Mouse (Mus musculus): ENCODE measurements around the gene Cyp2b23.
"Not testable (repeated sequence)": the region's sequence is repeated elsewhere in the genome, so short reads cannot be mapped to it uniquely, and the experiment has no call there.

Cyp2b23 gene

GRCm38 (mm10) chr7:26686337-26686736 lies at the start of gene Cyp2b23:
TSS of gene Cyp2b23 (minus strand) at chr7:26686437.
- DNase-seq (ENCODE audit: low spot score in 2 of 2): no peak

- DNase-seq (ENCODE audit: low spot score in 2 of 2): no peak
These were observed 24.8 kb upstream of the Cyp2b23 start for GRCm38 (mm10) chr7:26711061-26711460.

- no peak for DNase-seq (ENCODE audit: low spot score in 2 of 2)
These were observed 20.8 kb upstream of the Cyp2b23 start for GRCm38 (mm10) chr7:26707061-26707460.

- DNase-seq (ENCODE audit: low spot score in 2 of 2): not testable (repeated sequence)
These were observed 20.0 kb upstream of the Cyp2b23 start for GRCm38 (mm10) chr7:26706191-26706590.

GRCm38 (mm10) chr7:26700151-26700550 lies 13.9 kb upstream of the Cyp2b23 start:
- no peak for DNase-seq (ENCODE audit: low spot score in 2 of 2)

DNA sequence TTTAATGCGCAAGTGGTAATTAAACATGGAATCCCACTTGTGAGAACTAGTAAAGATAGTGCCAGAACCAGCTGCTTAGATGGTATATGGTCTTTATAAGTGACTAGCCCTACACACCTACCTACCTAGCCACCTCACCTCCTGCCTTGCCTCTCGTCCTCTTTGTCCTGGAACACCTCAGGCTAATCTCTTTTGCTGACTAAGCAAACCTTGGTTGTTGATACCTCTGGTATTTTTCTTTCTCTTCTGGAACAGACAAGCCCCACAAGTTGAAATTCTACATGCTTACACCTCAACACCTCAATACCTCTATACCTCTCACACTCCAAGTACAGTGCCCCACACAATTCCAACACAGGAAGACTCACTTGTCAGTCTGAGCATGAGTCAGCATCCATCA lies 524 bp downstream of the Cyp2b23 start:
- no peak for DNase-seq (ENCODE audit: low spot score in 2 of 2)

DNA sequence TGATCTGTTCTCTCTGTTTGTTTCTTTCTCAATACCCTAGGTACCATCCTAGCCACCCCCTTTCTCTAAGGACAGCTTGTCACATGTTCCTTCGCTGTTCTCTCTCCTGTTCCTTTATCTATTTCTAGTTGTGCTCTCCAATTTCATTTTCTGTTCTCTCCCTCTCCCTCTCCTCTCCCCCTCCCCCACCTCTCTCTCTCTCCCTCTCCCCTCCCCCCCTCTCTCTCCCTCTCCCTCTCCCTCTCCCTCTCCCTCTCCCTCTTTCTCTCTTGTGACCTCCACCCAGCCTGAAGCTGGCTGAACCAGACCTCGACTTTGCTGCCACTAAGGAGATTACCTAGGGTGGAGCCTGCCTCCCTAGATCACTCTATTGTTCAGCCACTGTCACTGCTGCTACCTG lies 18.8 kb downstream of the Cyp2b23 start:
- DNase-seq (ENCODE audit: low spot score in 2 of 2): not testable (repeated sequence)

DNA sequence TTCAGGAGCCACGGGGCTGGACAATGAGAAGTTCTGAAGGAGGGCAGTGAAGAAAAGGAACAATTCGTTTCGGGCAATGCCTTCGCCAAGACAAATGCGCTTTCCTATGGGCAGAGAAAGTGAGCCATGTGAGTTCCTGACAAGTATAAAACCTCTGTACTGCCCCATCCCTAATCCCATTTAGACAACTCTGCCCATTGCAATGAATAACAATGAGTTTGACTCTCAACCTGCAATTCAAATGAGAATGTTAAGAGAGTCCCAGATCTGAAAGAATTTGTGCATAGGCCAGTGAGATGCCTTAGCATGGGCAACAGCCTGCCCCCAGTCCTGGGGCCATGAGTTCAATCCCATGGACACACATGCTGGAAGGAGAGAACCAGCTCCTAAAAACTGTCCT lies 20.2 kb downstream of the Cyp2b23 start:
- DNase-seq (ENCODE audit: low spot score in 2 of 2): no peak

DNA sequence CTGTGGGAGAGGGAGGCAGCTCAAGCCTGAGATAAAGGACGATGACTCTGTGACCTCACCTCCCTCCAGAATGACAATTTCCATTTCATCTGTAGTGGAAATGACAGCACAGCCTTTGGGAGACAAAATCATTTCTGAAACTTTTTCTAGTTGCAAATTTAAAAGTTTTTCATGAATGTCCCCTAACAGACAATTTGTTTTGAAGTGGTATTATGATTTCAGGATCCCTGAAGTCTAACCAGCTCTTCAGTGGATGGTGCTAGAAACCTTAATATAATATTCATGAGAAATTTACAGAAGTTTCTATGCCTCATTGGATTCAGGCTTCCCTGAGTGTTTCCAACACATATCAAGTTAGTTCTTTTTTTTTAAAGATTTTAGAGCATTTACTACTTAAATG lies 67.9 kb downstream of the Cyp2b23 start, which contains the start of gene Vmn1r185:
Gene Vmn1r185, minus strand, starts transcription at position 101 of the 400 bp plus-strand sequence.
- DNase-seq (ENCODE audit: low spot score in 2 of 2): not testable (repeated sequence)
